Mouse (Mus musculus) cerebellum, adult 2 months (tissue): ENCODE data around the gene Pex26.

Experiments
- CTCF ChIP-seq: fragments of 200-500 bp; IDR thresholded peaks from 2 replicates; pipeline ENCODE4 v1.5.1; 2011; ENCODE audit warnings: low read depth, mild to moderate bottlenecking, control low read depth, low read length, moderate library complexity, borderline replicate concordance; ENCODE audit not compliant: insufficient read depth
- POLR2A ChIP-seq: fragments of 200-500 bp; IDR thresholded peaks from 2 replicates; pipeline ENCODE4 v1.6.1; 2011; ENCODE audit warnings: low read length, control low read depth, borderline replicate concordance; ENCODE audit not compliant: insufficient read depth

GRCm38 (mm10) chr6:121220181-121220580 lies 36.7 kb downstream of the Pex26 start:
- no peak for TF ChIP-seq CTCF
- no peak for TF ChIP-seq POLR2A
